Mouse (Mus musculus) lung, adult 2 months (tissue): ENCODE data around the gene Tulp3. TPM values are rescaled to one million over a fixed set of nuclear protein-coding genes. Genes with fewer than 3 reads are reported as not detected.

Experiments used
- DNase-seq: peaks from one replicate; pipeline ENCODE4 v3.0.0; 2022
- H3K4me1 ChIP-seq: fragments of 200-500 bp; 2 replicates; pipeline ENCODE4 v1.6.1; 2011; ENCODE audit warnings: low read length; ENCODE audit not compliant: control insufficient read depth, insufficient read depth
- H3K4me3 ChIP-seq: fragments of 200-500 bp; replicated peaks from 2 replicates; pipeline ENCODE3; 2011; ENCODE audit warnings: low read depth, mild to moderate bottlenecking, control low read depth, low read length; ENCODE audit errors: extremely low read depth
- CTCF ChIP-seq: fragments of 200-500 bp; IDR thresholded peaks from 2 replicates; pipeline ENCODE4 v1.5.1; 2011; ENCODE audit warnings: mild to moderate bottlenecking, low read length, control low read depth; ENCODE audit not compliant: insufficient read depth
- POLR2A ChIP-seq: fragments of 200-500 bp; IDR thresholded peaks from 2 replicates; pipeline ENCODE4 v1.6.1; 2011; ENCODE audit warnings: low read depth, mild to moderate bottlenecking, control low read depth, low read length, borderline replicate concordance; ENCODE audit errors: extremely low read depth
- WGBS: fragments of 180-500 bp; shearing (Covaris S2); methylation state at CpG from one replicate; pipeline ENCODE4 v1.1.7; 2018; 5-methylcytosine and 5-hydroxymethylcytosine counted together
- polyA plus RNA-seq: library from polyadenylated mRNA; depleted of rRNA; stranded (reverse); fragments of >200 nt; gene quantifications from 2 replicates; pipeline ENCODE4 v1.2.3, GENCODE M21; 2012; rRNA removed

The Tulp3 gene
- polyA plus RNA-seq, 1 experiment: 21.5 TPM

- Histone ChIP-seq H3K4me3 (no peak overlapping the region), H3K4me1 (peaks cover 16% of the 10 kb centered on the region)
- DNase-seq: no peak
- TF ChIP-seq CTCF (no peak), POLR2A (no peak)
- 63% methylated on average over 11 of the region's 11 CpGs for WGBS
These were observed 78.2 kb downstream of the Tulp3 start for GRCm38 (mm10) chr6:128277132-128278085.

- DNase-seq: no peak
- H3K4me3 ChIP-seq: no peak overlapping the region
- peaks cover 16% of the 10 kb centered on the region for H3K4me1 ChIP-seq
- TF ChIP-seq POLR2A: no peak
- no peak for TF ChIP-seq CTCF
- WGBS: 77% methylated on average over 6 of the region's 6 CpGs
These were observed 79.3 kb downstream of the Tulp3 start for GRCm38 (mm10) chr6:128276349-128276748.

GRCm38 (mm10) chr6:128275506-128276064 is 80.1 kb downstream of the Tulp3 start:
- no peak for DNase-seq
- Histone ChIP-seq H3K4me3 (no peak overlapping the region), H3K4me1 (peaks cover 11% of the 10 kb centered on the region)
- 58% methylated on average over 8 of the region's 8 CpGs for WGBS
- no peak for TF ChIP-seq POLR2A
- TF ChIP-seq CTCF: no peak

- H3K4me1 ChIP-seq: peaks cover 9% of the 10 kb centered on the region
- 57% methylated on average over 1 of the region's 1 CpGs for WGBS
- no peak for DNase-seq
- H3K4me3 ChIP-seq: no peak overlapping the region
- TF ChIP-seq POLR2A (no peak), CTCF (no peak)
These were observed 82.1 kb downstream of the Tulp3 start for GRCm38 (mm10) chr6:128273507-128273906.

DNA sequence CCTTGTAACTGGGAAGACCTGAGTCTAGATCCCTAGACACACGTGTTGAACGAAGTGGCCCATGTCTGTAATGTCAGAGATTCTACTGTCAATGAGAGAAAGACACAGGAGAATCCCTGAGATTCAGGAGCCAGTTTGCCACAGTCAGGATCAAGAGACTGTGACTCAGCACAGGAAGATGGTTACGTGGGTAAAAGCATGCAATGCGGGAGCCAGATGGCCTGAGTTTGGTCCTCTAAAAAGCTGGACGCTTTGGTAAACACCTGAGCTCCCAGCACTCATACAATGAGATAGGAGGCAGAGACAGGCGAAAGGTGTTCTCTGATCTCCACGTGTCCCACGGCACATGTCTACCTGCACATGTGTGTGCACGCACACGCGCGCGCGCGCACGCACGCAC is 82.9 kb downstream of the Tulp3 start:
- H3K4me3 ChIP-seq: no peak overlapping the region
- TF ChIP-seq CTCF: no peak
- no peak for TF ChIP-seq POLR2A
- DNase-seq: no peak
- 94% methylated on average over 17 of the region's 17 CpGs for WGBS
- peaks cover 9% of the 10 kb centered on the region for H3K4me1 ChIP-seq

Other genes starting within 250 kb of the Tulp3 start
- gene Tspan9, start 212.3 kb downstream of the Tulp3 start, polyA plus RNA-seq: 255 and 312 TPM in 2 replicates
- gene Tead4, start 55.0 kb downstream of the Tulp3 start, polyA plus RNA-seq: 13.6 and 16.6 TPM in 2 replicates
- gene Rhno1, start 7.1 kb upstream of the Tulp3 start, polyA plus RNA-seq: 8.1 and 11.8 TPM in 2 replicates
- 3.0 and 5.5 TPM in 2 replicates for gene Foxm1, start 7.1 kb upstream of the Tulp3 start, polyA plus RNA-seq
- 0.10 and 0.18 TPM in 2 replicates for gene Tex52, start 19.6 kb upstream of the Tulp3 start, polyA plus RNA-seq
- not detected in 2 replicates for gene Gm44596, start 19.7 kb upstream of the Tulp3 start, polyA plus RNA-seq
- gene Nrip2, start 43.4 kb upstream of the Tulp3 start, polyA plus RNA-seq: 0.31 and 0.45 TPM in 2 replicates
- 22.6 and 31.5 TPM in 2 replicates for gene Itfg2, start 69.1 kb upstream of the Tulp3 start, polyA plus RNA-seq
- gene Fkbp4, start 82.8 kb upstream of the Tulp3 start, polyA plus RNA-seq: 85.8 and 106 TPM in 2 replicates
- 0.31 and 0.54 TPM in 2 replicates for gene Pzp, start 170.9 kb upstream of the Tulp3 start, polyA plus RNA-seq
- gene A2ml1, start 225.8 kb upstream of the Tulp3 start, polyA plus RNA-seq: 2.8 and 5.1 TPM in 2 replicates